In the genomic region with DNA sequence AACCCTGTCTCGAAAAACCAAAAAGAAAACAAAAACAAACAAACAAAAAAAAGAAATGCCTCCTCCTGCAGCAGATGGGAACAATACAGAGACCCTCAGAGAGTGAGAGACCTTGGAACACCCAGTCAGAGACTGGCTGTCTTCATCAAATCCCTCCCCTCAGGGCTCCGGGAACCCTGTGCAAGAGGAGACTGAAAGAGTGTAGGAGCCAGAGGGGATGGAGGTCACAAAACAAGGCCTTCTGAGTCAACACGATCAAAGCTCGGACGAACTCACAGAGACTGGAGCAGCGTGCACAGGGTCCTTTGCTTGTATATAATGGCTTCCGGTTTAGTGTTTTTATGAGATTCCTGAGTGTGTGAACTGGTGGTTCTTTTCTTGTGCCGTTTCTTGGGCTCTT, we compare ENCODE assay signal across 42 mouse cellular contexts. TPM values are rescaled to one million over a fixed set of nuclear protein-coding genes. Genes with fewer than 3 reads are reported as not detected.
"Had no signal": no experiment of that assay in that cellular context is flagged by ENCODE, and none has a peak within 500 bp of the region (broad histone marks: within the 10 kb centered on the region; RNA-seq: fewer than 3 reads in every experiment).

No protein-coding gene starts in this region.

- DNase-seq: gastrocnemius, adult 2 months; gastrocnemius, postnatal 10 days; gastrocnemius, postnatal 25 days; heart, adult 11 months; heart, adult 2 months; heart, postnatal 14 days; heart, postnatal 36 days; kidney, adult 11 months; kidney, adult 2 months; kidney, adult 9 months; kidney, postnatal 14 days; kidney, postnatal 36 days; layer of hippocampus, adult 9-11 months; layer of hippocampus, postnatal 36 days; left cerebral cortex, postnatal 4 days had no signal

- H3K4me1 ChIP-seq: heart, embryonic 12.5 days; heart, embryonic 15.5 days; hindbrain, embryonic 13.5 days; hindbrain, embryonic 15.5 days; limb, embryonic 13.5 days; liver, embryonic 12.5 days had no signal

- H3K36me3 ChIP-seq: heart, embryonic 12.5 days; heart, embryonic 15.5 days; hindbrain, embryonic 13.5 days; hindbrain, embryonic 15.5 days; kidney, embryonic 15.5 days; limb, embryonic 13.5 days; limb, embryonic 15.5 days; liver, embryonic 12.5 days had no signal

- H3K27me3 ChIP-seq: heart, embryonic 12.5 days; heart, embryonic 15.5 days; hindbrain, embryonic 13.5 days; hindbrain, embryonic 15.5 days; limb, embryonic 13.5 days; limb, embryonic 15.5 days; liver, embryonic 12.5 days had no signal

- ATAC-seq: hindbrain, postnatal 0 days; intestine, embryonic 16.5 days; liver, embryonic 12.5 days had no signal

- H3K9me3 ChIP-seq: heart, embryonic 15.5 days; hindbrain, embryonic 13.5 days; hindbrain, embryonic 15.5 days; kidney, embryonic 15.5 days; limb, embryonic 13.5 days; limb, embryonic 15.5 days; liver, embryonic 12.5 days had no signal

- H3K4me2 ChIP-seq: heart, embryonic 12.5 days; heart, embryonic 15.5 days; hindbrain, embryonic 13.5 days; hindbrain, embryonic 15.5 days; kidney, embryonic 15.5 days; limb, embryonic 13.5 days; limb, embryonic 15.5 days; liver, embryonic 12.5 days had no signal

- H3K27ac ChIP-seq: hindbrain, embryonic 13.5 days; hindbrain, embryonic 15.5 days; hindbrain, postnatal 0 days; limb, embryonic 13.5 days; limb, embryonic 15.5 days; liver, embryonic 12.5 days; liver, embryonic 14.5 days had no signal

- H3K9ac ChIP-seq: heart, embryonic 12.5 days; heart, embryonic 15.5 days; hindbrain, embryonic 13.5 days; hindbrain, embryonic 15.5 days; kidney, embryonic 15.5 days; limb, embryonic 13.5 days; limb, embryonic 15.5 days; liver, embryonic 12.5 days; liver, embryonic 14.5 days had no signal

- H3K4me3 ChIP-seq: gastrocnemius, adult 2 months; heart, adult 2 months; heart, embryonic 12.5 days; heart, embryonic 15.5 days; hindbrain, embryonic 13.5 days; hindbrain, embryonic 15.5 days; kidney, embryonic 15.5 days; limb, embryonic 13.5 days; limb, embryonic 15.5 days; liver, embryonic 12.5 days had no signal

RNA-seq across cellular contexts. Expression of a gene that starts 9.0 kb away (rescaled TPM):
- total RNA-seq: gastrocnemius, adult 2 months; gastrocnemius, postnatal 10 days; gastrocnemius, postnatal 25 days; gastrocnemius, postnatal 4 days; heart, adult 2 months; heart, postnatal 14 days; heart, postnatal 36 days; hematopoietic stem cell, adult 5-6 weeks; hindbrain, postnatal 0 days; layer of hippocampus, adult 18-20 months; layer of hippocampus, adult 8-10 months; layer of hippocampus, postnatal 14 days; layer of hippocampus, postnatal 36 days; left cerebral cortex, adult 18-20 months; left cerebral cortex, adult 8-10 months; left cerebral cortex, postnatal 10 days; left cerebral cortex, postnatal 25 days; left cerebral cortex, postnatal 4 days; liver, adult 2 months had no signal
- polyA plus RNA-seq: heart, adult 2 months; heart, embryonic 12.5 days; heart, embryonic 15.5 days; heart, postnatal 0 days; hindbrain, embryonic 11.5 days; hindbrain, embryonic 13.5 days; hindbrain, embryonic 15.5 days; hindbrain, postnatal 0 days; intestine, embryonic 14.5 days; intestine, embryonic 16.5 days; kidney, adult 2 months; kidney, embryonic 15.5 days; large intestine, adult 2 months; limb, embryonic 11.5 days; limb, embryonic 13.5 days; limb, embryonic 15.5 days; liver, adult 2 months; liver, embryonic 12.5 days; liver, embryonic 14.5 days; liver, embryonic 16.5 days had no signal

RNA-seq across cellular contexts. Expression of a gene that starts 11.8 kb away (rescaled TPM):
- total RNA-seq: gastrocnemius, adult 2 months; gastrocnemius, postnatal 10 days; gastrocnemius, postnatal 25 days; gastrocnemius, postnatal 4 days; heart, adult 2 months; heart, postnatal 14 days; heart, postnatal 36 days; hematopoietic stem cell, adult 5-6 weeks; hindbrain, postnatal 0 days; layer of hippocampus, adult 18-20 months; layer of hippocampus, adult 8-10 months; layer of hippocampus, postnatal 14 days; layer of hippocampus, postnatal 36 days; left cerebral cortex, adult 18-20 months; left cerebral cortex, adult 8-10 months; left cerebral cortex, postnatal 10 days; left cerebral cortex, postnatal 25 days; left cerebral cortex, postnatal 4 days; liver, adult 2 months had no signal
- polyA plus RNA-seq: heart, adult 2 months; large intestine, adult 2 months; liver, adult 2 months; liver, embryonic 16.5 days had no signal
